12 mouse cellular contexts compared by ENCODE assay signal in the genomic region with DNA sequence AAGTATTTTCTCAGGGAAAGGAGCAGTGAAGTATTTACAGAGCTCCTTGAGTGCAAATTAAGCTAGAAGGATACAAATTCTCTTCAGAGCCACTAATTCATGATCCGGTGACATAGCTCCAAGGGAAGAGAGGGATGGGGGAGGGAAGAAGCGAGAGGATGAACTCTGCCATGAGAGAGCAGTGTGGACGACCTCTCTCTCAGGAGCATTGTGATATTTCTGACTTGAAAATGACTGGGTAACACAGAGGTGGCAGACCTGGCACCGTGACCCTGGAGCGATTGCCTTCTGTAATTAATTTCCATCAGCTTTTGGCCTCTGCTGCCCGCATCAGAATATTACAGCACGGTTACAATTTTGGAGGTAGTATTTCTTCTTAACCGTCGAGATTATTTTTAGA. TPM values are rescaled to one million over a fixed set of nuclear protein-coding genes. Genes with fewer than 3 reads are reported as not detected.
DNase-seq lines count a peak whose midpoint lies in the region; ATAC-seq and TF ChIP-seq lines count a peak whose summit lies in the region.
"Had no signal": no experiment of that assay in that cellular context is flagged by ENCODE, and none has a peak within 500 bp of the region (broad histone marks: within the 10 kb centered on the region; RNA-seq: fewer than 3 reads in every experiment).

No protein-coding gene starts in this region.

- no peak for TF ChIP-seq CTCF in lung, embryonic 14.5 days (IDR thresholded peaks at IDR 0.05; ENCODE audit: low read depth)

- H3K9me3 ChIP-seq in lung, embryonic 14.5 days (ENCODE audit: low read depth, low read length) = no peaks in the 10 kb centered on the region
- H3K9me3 ChIP-seq in heart, embryonic 14.5 days (ENCODE audit: control insufficient read depth, low read length) = no peaks in the 10 kb centered on the region
- no peaks in the 10 kb centered on the region for H3K9me3 ChIP-seq in limb, embryonic 15.5 days
- H3K9me3 ChIP-seq: hindbrain, embryonic 12.5 days; midbrain, embryonic 12.5 days had no signal

- ATAC-seq in lung, embryonic 14.5 days (ENCODE audit: insufficient read depth) = no peak
- no peak for ATAC-seq in heart, embryonic 14.5 days (ENCODE audit: insufficient number of reproducible peaks, insufficient read depth, low FRiP score, low read depth)
- ATAC-seq in limb, embryonic 15.5 days (ENCODE audit: insufficient number of reproducible peaks, low FRiP score, low TSS enrichment, low read depth) = no peak
- no peak for ATAC-seq in granulocyte monocyte progenitor cell, adult 5-6 weeks (replicated peaks; ENCODE audit: poor library complexity, severe bottlenecking)

- peaks cover 8% of the 10 kb centered on the region; the same call in 1 of the 2 replicates for H3K4me1 ChIP-seq in lung, embryonic 14.5 days (ENCODE audit: insufficient read depth)
- peaks cover 12 to 38% of the 10 kb centered on the region in 2 experiments for H3K4me1 ChIP-seq in heart, embryonic 14.5 days (ENCODE audit: control insufficient read depth in 2 of 2, insufficient read depth in 2 of 2, low read length in 2 of 2)
- peaks cover 8% of the 10 kb centered on the region for H3K4me1 ChIP-seq in limb, embryonic 15.5 days
- H3K4me1 ChIP-seq: midbrain, embryonic 12.5 days had no signal

- peak overlapping the region; percentile 16; the same call in 1 of the 2 replicates for H3K4me3 ChIP-seq in lung, embryonic 14.5 days (ENCODE audit: low read depth, low read length)
- H3K4me3 ChIP-seq in heart, embryonic 14.5 days (ENCODE audit: control insufficient read depth in 1 of 2, insufficient read depth in 1 of 2, low read depth in 1 of 2, low read length in 2 of 2) = peak overlapping the region; percentile 58 to 68
- peak overlapping the region; percentile 4; the same call in 1 of the 2 replicates for H3K4me3 ChIP-seq in limb, embryonic 15.5 days
- H3K4me3 ChIP-seq: hindbrain, embryonic 12.5 days; midbrain, embryonic 12.5 days had no signal

- 52% methylated on average over 9 of the region's 9 CpGs for WGBS in lung, embryonic 14.5 days
- 29% methylated on average over 9 of the region's 9 CpGs for WGBS in heart, embryonic 14.5 days
- WGBS in limb, embryonic 15.5 days = 51% methylated on average over 9 of the region's 9 CpGs

- peak overlapping the region; percentile 61 for H3K27ac ChIP-seq in lung, embryonic 14.5 days (ENCODE audit: low read depth)
- H3K27ac ChIP-seq in heart, embryonic 14.5 days (replicated peaks in 1 of 2; ENCODE audit: control insufficient read depth in 1 of 2, insufficient read depth in 1 of 2, low read depth in 2 of 2, low read length in 2 of 2) = peak overlapping the region; percentile 97 to 99
- 0 out of 2 replicates have a peak overlapping the region, but pooled peaks have one; percentile 3 for H3K27ac ChIP-seq in limb, embryonic 15.5 days
- H3K27ac ChIP-seq: hindbrain, embryonic 12.5 days; midbrain, embryonic 12.5 days had no signal

- peak overlapping the region; percentile 44 for H3K9ac ChIP-seq in lung, embryonic 14.5 days
- peak overlapping the region; percentile 93 for H3K9ac ChIP-seq in heart, embryonic 14.5 days (ENCODE audit: low read length)
- no peak overlapping the region for H3K9ac ChIP-seq in limb, embryonic 15.5 days
- H3K9ac ChIP-seq: hindbrain, embryonic 12.5 days; midbrain, embryonic 12.5 days had no signal

- peak; percentile 81 for DNase-seq in heart, adult 11 months
- no peak for DNase-seq in heart, postnatal 4 days
- DNase-seq in lung, embryonic 14.5 days = no peak
- no peak for DNase-seq in lung, postnatal 4 days
- no peak for DNase-seq in adrenal gland, postnatal 10 days
- DNase-seq: cerebellum, postnatal 10 days; right cerebral cortex, adult 18-20 months had no signal

- H3K27me3 ChIP-seq in lung, embryonic 14.5 days (ENCODE audit: insufficient read depth, low read length) = no peaks in the 10 kb centered on the region
- H3K27me3 ChIP-seq in heart, embryonic 14.5 days (ENCODE audit: control insufficient read depth, insufficient read depth, low read length) = no peaks in the 10 kb centered on the region
- H3K27me3 ChIP-seq in limb, embryonic 15.5 days = no peaks in the 10 kb centered on the region
- H3K27me3 ChIP-seq: hindbrain, embryonic 12.5 days; midbrain, embryonic 12.5 days had no signal

- no peaks in the 10 kb centered on the region for H3K36me3 ChIP-seq in lung, embryonic 14.5 days (ENCODE audit: insufficient read depth)
- H3K36me3 ChIP-seq in heart, embryonic 14.5 days (ENCODE audit: control insufficient read depth, insufficient read depth, low read length) = peaks cover 25% of the 10 kb centered on the region
- H3K36me3 ChIP-seq in limb, embryonic 15.5 days = no peaks in the 10 kb centered on the region
- H3K36me3 ChIP-seq: hindbrain, embryonic 12.5 days; midbrain, embryonic 12.5 days had no signal

- H3K4me2 ChIP-seq in lung, embryonic 14.5 days = peak overlapping the region; percentile 20; the same call in 1 of the 2 replicates
- H3K4me2 ChIP-seq in heart, embryonic 14.5 days (ENCODE audit: low read length) = peak overlapping the region; percentile 68
- H3K4me2 ChIP-seq in limb, embryonic 15.5 days = no peak overlapping the region
- H3K4me2 ChIP-seq: hindbrain, embryonic 12.5 days; midbrain, embryonic 12.5 days had no signal

RNA-seq across cellular contexts. Expression of a gene that starts 17.2 kb away (rescaled TPM):
- total RNA-seq in heart, postnatal 4 days (2021) = 100 to 1,000 TPM; 733 to 785 TPM
- 637 and 655 TPM in 2 replicates for polyA plus RNA-seq in lung, embryonic 14.5 days (2014; fragmentation: Nextera tagmentation; extraction: Ambion mirVana)
- 746 and 761 TPM in 2 replicates for polyA plus RNA-seq in heart, embryonic 14.5 days (2014; fragmentation: Nextera tagmentation; extraction: Ambion mirVana)
- 682 and 757 TPM in 2 replicates for polyA plus RNA-seq in limb, embryonic 15.5 days (2015; fragmentation: Nextera tagmentation; extraction: Ambion mirVana)
- total RNA-seq in adrenal gland, postnatal 10 days (2021) = 100 to 1,000 TPM; 324 to 354 TPM
- 226 and 321 TPM in 2 replicates for total RNA-seq in granulocyte monocyte progenitor cell, adult 5-6 weeks (2014; fragmentation: Nextera tagmentation)
- total RNA-seq in granulocyte monocyte progenitor cell, adult 5-6 weeks (2017) = 159 and 194 TPM in 2 replicates

RNA-seq across cellular contexts. Expression of a gene that starts 17.4 kb away (rescaled TPM):
- 100 to 1,000 TPM; 944 to 986 TPM for total RNA-seq in heart, postnatal 4 days (2021)
- polyA plus RNA-seq in lung, embryonic 14.5 days (2014; fragmentation: Nextera tagmentation; extraction: Ambion mirVana) = 5.7 and 7.6 TPM in 2 replicates
- 273 and 300 TPM in 2 replicates for polyA plus RNA-seq in heart, embryonic 14.5 days (2014; fragmentation: Nextera tagmentation; extraction: Ambion mirVana)
- 18.3 and 36.2 TPM in 2 replicates for polyA plus RNA-seq in limb, embryonic 15.5 days (2015; fragmentation: Nextera tagmentation; extraction: Ambion mirVana)
- 10 to 100 TPM; 24.4 to 98.7 TPM for total RNA-seq in adrenal gland, postnatal 10 days (2021)
- total RNA-seq in granulocyte monocyte progenitor cell, adult 5-6 weeks (2014; fragmentation: Nextera tagmentation) = 1.2 TPM in 1 of 2 replicates, not detected in the other
- total RNA-seq in granulocyte monocyte progenitor cell, adult 5-6 weeks (2017) = 0.05 and 1.2 TPM in 2 replicates

Comparison
In these comparisons a context has a peak if more than half of its experiments do, and no peak if none do; other contexts are left out.
1. H3K27ac ChIP-seq: peak in every context shown above with its lines; median percentile 98 in heart, embryonic 14.5 days; 61 in lung, embryonic 14.5 days; 3 in limb, embryonic 15.5 days.
2. H3K4me3 ChIP-seq: peak in every context shown above with its lines; median percentile 63 in heart, embryonic 14.5 days; 16 in lung, embryonic 14.5 days; 4 in limb, embryonic 15.5 days.
3. RNA of a gene that starts 17.4 kb away (total RNA-seq): 944 to 986 TPM in heart, postnatal 4 days and 24.4 to 98.7 TPM in adrenal gland, postnatal 10 days; 0.05 to 1.2 TPM in granulocyte monocyte progenitor cell, adult 5-6 weeks; every median in the first group is over 10 times any median in the second.